Mouse (Mus musculus) heart, adult 18-20 months (tissue): ENCODE data around the gene Hoxc9. TPM values are rescaled to one million over a fixed set of nuclear protein-coding genes. Genes with fewer than 3 reads are reported as not detected.

ENCODE experiments used
- DNase-seq, 2 experiments: peaks; one replicate each; pipeline ENCODE4 v3.0.0; 2021 to 2022; ENCODE audit warnings: mixed read lengths in 1 of 2
- total RNA-seq, 2 experiments: library from RNA; stranded (reverse); gene quantifications; 2 replicates each; pipeline ENCODE4 v1.2.3; 2021

Gene Hoxc9
- total RNA-seq, 2 experiments from 2014 or later = not detected

DNA sequence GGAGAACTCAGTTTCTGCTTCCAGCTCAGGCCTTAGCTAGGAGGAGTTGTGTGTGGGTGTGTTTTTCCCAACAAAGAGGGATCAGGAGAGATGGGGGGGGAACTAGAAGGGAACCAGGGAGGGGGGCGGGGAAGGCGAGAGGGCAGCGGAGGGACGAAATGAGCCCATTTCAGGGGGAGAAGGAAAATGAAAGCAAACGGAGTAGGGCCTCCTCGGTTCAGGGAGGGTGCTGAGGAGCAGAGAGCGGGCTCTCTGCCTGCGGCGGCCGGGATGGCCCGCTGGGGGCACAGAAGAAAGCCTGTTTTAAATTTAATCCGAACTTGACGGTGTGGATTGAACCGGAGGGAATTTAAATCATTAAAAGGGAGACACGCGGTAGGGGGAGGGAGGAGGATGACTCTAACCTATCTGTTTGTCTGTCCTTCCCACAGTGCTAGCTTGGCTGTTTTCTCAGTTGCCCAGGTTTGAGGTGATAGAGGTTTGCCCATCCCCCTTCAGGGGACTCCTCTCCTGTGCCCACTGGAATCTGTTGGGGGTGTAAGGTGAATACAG is 1.3 kb downstream of the Hoxc9 start:
- no peak for DNase-seq

DNA sequence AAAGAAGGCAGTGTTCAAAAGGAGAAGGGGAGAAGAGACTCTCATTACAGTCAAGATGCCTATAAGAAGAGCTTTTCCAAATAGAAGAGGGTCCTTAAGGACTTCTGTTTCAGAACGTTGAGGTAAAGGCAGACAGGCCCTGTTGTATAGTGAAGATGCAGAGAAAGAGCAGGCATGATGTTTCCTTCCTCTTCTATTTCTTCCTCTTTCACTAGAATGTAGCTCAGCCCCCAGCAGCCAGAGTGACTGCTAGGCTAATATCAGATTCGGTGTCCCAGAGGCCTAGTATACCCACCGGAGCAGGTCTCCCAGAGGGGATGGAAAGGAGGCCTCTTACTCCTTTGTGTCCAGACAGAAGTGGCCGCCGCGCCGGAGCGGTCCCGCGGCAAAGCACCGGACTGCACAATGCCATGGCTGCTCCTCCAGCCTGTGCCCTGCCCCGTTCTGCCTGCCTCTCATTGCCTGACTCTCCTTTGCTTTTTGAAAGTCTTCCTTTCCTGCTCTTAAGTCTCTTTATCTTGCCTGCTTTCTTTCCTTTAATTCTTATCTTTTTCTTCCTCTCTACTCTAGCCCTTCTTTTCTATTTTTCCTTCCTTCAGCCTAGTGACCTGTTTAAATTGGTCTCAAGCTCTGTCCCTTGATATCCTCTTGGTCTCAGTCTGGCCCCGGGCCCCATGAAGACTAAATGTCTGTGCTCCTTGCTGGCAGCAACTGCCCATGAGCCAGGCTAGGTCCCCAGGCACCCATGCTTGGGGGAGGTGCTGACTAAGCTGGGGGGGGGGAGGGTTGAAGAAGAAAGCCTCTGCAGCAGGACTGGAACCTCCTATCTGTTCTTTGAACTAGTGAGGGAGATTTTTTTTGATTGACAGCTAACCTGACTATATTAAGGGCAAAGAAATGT is 2.6 kb downstream of the Hoxc9 start:
- no peak for DNase-seq

DNA sequence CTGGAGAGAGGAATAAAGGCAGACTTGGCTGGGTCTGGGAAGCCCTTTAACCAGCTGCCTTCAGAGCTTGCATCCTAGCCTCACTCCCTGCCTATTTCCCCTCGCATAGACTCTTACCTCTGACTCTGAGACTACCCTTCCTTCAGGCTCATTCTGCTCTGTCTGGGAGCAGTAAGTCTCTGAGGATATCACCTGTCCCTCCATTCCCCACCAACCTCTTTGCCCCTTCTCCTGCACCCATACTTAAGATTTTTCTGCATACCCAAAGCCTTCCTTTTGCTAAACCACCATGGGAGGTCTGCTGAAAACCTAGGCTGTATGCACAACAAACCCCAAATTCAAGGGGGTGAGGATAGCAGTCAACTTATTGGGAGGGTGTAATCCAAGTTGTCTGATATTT is 3.7 kb downstream of the Hoxc9 start:
- DNase-seq = no peak

DNA sequence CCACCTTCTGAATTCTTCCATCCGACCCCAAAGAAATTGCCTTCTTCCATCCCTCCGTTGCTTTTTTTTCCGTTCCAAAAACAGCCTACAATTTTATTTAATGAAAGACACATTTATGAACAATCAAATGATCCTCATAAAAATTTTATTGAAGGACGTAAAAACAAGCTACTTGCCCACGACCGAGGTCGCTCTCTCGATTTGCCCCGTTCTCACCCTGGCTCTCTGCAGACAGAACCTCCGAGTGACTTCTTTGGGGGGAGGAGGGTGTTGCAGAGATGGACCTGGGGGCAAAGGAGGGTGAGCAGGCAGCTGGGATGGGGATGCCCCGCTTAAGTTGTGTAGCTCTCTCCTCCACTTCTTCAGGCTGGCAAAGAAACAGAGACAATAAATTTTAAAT is 4.1 kb downstream of the Hoxc9 start:
- DNase-seq = no peak

DNA sequence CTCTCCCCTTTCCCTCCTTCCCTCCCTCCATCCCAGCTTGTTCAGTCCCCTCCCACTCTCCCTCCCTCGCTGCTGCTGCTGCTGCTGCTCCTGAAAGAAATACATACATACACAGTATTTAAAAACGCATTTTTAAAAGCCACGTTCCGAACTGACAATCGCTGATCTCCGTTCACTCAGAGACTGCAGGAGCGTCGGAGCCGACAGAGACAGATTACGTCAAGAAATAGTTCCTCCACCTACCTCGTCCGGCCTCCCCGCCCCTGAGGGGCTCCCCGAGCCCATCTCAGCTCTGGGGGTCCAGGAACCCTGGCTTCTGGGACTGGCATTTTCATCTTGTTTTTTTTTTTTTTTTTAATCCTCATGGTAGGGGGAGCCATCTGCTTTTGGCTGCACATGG is 4.7 kb downstream of the Hoxc9 start:
- no peak for DNase-seq

DNA sequence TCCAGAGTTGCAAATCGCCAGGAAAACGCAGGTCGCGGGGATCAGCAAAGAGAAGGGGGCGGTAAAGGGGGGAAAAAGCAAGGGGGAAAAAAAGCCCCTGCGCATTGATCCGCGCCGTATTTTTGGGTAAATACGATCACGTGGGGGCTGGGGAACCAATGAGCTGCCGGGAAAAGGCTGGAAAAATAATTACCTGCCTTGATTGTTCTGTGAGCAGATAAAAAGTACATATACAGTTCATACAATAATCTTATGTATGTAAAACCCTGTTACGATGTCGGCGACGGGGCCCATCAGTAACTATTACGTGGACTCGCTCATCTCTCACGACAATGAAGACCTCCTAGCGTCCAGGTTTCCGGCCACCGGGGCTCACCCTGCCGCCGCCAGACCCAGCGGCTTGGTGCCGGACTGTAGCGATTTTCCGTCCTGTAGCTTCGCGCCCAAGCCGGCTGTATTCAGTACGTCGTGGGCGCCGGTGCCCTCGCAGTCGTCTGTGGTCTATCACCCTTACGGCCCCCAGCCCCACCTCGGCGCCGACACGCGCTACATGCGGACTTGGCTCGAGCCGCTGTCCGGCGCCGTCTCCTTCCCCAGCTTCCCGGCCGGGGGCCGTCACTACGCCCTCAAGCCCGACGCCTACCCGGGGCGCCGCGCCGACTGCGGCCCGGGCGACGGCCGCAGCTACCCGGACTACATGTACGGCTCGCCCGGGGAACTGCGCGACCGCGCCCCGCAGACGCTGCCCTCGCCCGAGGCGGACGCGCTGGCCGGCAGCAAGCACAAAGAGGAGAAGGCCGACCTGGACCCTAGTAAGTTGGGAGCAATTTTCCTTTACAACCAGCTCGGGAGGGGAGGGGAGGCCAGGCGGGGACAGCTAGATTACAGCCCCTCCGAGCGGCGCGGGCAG is 5.4 kb downstream of the Hoxc9 start:
- DNase-seq = no peak

DNA sequence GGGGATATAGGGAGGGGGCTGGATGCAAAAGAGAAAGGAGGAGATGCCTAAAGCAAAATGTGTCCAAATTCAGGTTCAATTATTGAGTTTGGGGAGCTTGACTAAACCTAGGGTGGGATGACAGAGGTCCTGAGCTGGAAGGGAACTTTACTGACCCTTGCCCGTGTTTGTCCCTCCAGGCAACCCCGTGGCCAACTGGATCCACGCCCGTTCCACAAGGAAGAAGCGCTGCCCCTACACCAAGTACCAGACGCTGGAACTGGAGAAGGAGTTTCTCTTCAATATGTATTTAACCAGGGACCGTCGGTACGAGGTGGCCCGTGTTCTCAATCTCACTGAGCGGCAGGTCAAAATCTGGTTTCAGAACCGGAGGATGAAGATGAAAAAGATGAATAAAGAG is 7.5 kb downstream of the Hoxc9 start:
- no peak for DNase-seq

DNA sequence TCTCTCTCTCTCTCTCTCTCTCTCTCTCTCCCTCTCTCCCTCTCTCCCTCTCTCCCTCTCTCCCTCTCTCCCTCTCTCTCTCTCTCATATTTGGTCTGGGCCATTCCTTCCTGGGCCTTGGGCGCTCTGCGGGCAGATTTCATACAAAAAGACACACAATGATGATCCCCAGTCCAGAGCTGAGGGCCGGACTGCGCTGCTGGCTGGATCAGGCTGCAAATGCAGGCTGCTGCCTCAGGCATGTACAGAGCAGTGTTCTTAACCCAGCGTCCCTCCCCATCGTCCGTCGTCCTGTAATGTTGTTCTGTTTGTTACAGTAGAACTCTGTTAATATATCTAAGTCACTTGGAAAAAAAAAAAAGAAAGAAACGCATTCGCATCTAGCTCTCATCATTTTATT is 8.3 kb downstream of the Hoxc9 start:
- DNase-seq = no peak

DNA sequence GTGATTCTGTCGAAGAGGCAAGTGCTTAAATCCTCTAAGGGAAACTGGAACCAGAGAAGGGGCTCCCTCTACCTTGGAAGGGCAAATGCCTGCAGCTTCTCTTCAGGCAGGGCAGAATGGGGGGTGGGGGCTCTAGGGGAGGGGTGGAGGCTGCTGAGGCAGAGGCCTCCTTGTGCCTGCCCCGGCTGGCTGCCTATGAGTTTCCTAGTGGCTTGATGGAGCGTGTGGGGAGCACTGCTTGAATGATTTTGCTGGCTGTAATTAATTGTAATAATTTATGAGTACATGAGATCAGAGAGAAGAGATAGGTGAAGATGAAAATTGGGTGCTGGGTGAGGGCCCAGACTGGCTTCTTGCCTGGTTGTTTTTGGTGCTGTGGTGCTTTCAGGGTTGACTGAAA is 8.7 kb downstream of the Hoxc9 start:
- DNase-seq = no peak

DNA sequence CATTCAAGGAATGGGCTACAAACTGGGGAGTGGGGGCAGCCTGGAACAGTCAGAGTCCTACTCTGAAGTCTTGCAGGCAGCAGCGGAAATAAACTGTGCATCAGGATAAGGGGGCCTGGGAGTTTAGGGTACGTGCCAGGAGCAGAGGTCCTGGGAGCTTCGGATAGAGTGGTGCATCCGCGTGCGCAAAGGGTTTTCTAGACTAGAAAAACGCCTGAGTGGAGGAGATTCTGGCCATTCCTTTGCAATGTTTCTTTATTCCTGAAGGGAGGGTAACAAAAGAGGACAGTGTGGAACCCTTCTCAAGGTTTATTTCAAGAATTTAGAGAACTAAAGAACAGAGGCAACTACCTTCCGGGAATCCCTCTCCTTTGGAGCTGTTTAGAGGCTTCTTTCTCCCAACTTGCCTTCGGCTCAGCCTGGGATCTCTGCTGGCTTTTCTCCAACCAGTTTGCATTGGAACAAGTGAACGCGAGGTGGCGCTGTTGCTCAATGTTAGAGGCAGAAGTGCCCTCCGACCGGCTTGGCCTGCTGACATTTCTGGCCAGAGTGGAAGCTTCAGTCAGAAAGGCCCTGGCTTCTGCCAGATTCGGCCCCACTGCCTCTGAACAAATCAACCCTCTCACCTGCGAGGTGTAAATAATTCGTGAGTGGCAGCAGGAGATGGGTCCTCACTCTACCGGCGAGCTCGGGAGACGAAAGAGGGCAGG is 11.0 kb downstream of the Hoxc9 start:
- peak; percentile 89 to 98 for DNase-seq

DNA sequence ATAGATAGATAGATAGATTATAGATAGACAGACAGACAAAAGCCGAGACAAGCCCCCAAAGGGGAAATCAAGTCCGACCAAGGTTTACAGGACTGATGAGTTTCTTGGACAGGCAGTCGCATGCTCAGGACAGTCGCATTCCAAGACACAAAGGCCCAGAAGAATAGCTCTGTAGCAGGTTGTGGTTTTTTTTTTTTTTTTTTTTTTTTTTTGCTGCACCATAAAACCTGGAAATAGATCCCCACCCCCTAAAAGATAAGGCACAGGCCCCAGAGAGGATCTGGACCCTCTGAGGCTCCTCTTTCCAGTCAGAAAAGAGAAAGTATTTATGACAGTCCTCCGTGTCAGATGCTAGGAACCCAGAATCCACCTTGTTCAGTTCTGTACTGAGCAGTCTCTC is 11.8 kb downstream of the Hoxc9 start:
- no peak for DNase-seq

DNA sequence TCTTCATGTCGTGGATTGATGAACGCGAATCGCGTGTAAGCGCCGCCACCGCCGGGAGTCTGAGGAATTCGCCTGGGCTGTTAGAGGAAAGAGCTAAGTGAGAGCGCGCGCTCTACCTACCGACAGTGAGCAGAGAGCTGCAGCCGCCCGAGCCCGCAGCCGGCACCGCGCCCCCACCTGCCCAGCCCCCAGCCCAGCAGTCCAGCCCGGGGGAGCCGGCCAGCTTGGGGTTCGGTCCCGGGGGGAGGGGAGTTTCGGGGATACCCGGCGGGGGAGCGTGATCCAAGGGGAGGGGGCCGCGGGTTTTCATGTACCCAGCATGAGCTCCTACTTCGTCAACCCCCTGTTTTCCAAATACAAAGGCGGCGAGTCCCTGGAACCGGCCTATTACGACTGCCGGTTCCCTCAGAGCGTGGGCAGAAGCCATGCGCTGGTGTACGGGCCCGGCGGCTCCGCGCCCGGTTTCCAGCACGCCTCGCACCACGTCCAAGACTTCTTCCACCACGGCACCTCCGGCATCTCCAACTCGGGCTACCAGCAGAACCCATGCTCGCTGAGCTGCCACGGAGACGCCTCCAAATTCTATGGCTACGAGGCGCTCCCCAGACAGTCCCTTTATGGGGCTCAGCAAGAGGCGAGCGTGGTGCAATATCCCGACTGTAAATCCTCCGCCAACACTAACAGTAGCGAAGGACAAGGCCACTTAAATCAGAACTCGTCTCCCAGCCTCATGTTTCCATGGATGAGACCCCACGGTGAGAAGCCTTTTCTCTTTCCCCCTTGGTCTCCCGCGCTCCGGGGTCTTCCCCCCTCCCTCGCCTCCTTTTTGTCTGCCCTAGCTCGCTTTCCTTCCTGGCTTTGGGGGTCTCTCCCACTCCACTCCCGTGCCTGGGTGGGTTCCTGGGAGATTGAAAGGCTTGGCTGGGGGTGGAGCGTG is 14.5 kb downstream of the Hoxc9 start, which contains the start of gene Hoxc8:
Hoxc8 (plus strand) TSS at position 147 of the 937 bp plus-strand sequence.
- DNase-seq = no peak

DNA sequence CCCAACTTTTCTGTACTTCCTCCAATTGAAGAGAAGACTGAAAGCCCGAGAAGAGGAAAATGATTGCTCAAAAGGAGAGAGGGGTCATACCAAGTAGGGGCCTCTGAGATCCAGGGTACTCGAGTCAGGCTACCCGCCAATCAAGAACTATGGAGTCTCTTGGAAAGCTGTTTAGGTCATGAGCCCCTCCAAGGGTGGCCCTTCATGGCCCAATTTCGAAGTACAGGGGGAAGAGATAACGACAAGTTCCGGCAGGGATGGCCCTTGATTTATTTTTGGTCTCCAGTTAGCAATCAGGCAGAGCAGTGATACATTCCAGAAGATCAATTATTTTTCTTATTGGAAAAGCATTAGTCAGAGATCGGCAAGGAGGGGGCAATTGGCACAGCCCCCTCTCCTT is 15.5 kb downstream of the Hoxc9 start:
- DNase-seq = no peak

DNA sequence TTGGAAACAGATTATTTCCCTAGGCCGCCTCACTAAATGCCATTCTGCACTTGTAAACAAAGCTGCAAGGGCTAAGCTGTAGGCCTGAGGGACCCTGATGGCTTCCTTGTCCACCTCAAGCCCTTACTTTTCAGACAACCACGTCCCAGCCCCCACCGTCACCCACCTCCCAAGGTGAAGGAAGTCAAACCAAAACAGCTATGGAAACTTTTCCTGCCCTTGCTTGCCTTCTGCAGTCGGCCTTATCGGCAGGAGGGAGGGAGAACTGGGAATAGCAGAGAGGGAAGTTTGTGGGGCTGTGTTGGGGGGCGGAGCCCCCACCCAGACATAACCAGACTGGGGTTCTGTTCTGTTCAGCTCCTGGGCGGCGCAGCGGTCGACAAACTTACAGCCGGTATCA is 16.0 kb downstream of the Hoxc9 start:
- DNase-seq = no peak

DNA sequence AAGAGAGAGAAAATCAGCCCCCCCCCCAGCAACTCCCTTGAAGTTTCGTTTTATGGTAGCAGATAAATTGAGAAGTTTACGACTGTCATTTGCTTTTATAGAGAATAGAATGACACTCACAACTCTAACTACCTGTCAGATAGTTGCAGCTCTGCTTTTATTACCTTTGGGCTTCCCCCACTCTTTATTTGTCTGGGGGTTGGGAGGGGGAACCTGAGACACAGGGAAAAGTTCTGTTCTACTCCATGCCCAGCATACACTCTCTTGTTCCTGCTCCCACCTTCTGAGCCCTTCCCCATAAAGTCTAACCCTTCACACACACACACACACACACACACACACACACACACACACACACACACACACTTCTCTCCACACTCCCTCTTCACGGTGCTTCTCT is 16.6 kb downstream of the Hoxc9 start:
- DNase-seq = no peak

DNA sequence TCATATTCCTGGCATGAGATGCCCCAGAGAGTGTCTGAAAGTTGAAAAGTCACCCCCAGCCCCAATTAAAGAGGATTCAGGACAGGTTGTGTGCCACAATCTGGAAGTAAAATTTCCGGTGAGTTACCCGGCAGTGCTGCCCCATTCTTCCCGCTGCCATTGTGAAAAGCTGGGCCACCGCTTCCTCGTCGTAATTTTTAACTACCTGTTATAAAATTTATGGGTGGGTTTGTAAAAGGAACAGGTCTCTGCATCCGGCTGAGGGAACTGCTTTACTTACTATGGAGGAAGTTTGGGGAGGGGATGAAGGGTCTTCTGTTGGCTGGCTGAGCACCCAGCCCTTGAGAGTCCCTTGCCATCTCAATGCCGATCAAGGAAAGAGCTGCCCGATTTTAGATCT is 20.3 kb downstream of the Hoxc9 start:
- no peak for DNase-seq

DNA sequence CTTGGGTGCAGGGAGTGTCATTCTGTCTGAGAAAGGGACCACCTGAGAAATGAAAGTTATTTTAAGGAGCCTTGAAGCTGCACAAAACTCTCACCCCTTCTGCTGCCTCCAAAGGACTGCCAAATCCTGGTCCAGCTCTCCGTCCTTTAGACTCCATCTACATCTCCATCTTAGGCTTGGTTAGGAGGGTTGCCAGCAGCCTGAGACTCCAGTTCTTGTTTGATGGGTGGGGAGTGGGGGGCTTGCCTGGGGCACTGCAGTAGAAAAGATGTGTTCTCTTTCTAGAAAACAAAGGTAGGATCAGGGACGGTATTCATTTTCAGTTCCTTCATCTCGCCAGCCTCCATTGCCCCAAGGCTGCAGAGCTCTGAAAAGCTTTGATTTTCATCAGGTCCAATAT is 21.2 kb downstream of the Hoxc9 start:
- no peak for DNase-seq

DNA sequence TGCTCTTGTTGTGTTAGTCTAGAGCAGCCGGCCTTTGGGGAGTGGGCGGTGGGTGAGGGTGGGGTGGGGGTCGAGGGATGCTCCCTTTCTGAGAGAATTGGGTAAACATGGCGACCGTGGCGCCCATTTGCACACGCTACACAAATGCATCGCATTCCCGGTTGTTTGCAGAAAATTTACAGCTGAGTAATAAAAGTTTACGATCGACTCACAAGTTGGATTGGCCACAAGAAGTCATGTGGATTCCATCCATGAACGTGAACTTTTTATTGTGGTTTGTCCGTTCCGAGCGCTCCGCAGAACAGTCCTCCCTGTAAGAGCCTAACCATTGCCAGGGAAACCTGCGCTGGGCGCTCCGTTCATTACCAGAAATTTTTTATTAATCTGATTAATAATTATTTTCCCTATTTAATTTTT is 21.7 kb downstream of the Hoxc9 start, which contains the start of gene Hoxc6:
Hoxc6 (plus strand) TSS at position 319 of the 417 bp plus-strand sequence.
- no peak for DNase-seq

DNA sequence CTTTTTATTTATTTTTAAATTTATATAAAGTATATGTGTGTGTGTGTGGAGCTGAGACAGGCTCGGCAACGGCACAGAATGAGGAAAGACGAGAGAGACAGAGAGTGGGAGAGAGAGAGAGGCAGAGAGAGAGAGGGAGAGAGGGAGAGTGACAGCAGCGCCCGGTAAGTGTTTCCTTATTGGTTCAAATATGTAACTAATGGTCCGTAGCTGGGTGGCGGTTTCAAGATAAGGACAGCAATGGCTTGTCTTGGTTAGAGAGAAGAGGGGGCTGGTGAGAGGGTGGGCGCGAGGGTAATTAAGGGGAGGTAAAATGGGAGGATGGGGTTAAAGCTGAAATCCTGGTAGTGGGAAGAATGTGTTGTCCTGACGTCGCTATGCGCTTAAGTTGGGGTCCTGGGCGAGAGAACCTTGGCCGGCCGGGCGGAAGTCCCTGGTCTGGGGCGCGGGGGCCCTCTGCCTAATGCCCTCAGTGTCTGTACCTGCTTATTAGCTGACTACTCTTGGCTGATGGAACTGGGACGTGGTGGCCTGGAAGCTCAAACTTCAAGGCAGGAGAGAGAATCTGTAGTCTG is 22.5 kb downstream of the Hoxc9 start:
- DNase-seq = no peak

DNA sequence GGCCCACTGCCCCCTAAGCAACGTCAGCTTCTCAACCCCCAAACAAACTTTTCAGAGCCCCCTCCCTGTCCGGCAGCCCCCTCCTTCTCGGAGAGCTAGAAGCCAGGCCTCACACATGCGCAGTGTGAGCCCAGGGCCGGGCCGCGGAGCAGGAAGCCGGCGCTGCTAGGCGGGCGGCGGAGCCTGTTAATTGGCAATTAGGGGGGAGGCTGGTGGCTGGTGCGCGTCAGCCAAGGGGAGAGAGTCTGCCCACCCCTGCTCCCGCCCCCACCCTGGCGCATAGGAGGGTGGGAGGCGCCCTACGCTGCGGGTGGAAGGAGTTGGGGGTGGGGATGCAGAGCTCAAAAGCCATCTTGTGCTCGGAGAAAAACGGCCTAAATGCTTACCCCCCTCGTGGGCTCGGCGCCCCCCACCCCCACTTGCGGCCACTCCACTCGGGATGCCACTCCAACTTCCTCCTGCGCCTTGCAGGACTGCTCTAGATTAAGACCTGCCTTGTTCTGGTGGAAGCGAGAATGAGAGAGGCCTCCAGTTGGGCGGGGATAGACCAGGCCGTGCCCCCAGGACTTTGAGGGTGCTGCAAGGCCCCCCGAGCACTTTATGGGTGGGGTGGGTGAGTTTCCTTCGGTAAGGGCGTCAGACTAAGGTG is 23.1 kb downstream of the Hoxc9 start:
- peak; percentile 78 to 80 for DNase-seq
